Mouse (Mus musculus) frontal cortex, adult (tissue): ENCODE results near the gene Hic2.
"Not testable (repeated sequence)": the region's sequence is repeated elsewhere in the genome, so short reads cannot be mapped to it uniquely, and the experiment has no call there.

ENCODE experiments used
- ATAC-seq: cut with Nextera tagmentation; 2 replicates; pipeline ENCODE4 v1.9.2; 2017; ENCODE audit warnings: mild to moderate bottlenecking, moderate library complexity, mixed read lengths; ENCODE audit not compliant: low TSS enrichment

Gene Hic2

GRCm38 (mm10) chr16:17232794-17233701 lies at the start of gene Hic2:
TSS of gene Hic2 (plus strand) at chr16:17233572.
- ATAC-seq: peak; percentile 84

- ATAC-seq: no peak
These were observed 47.9 kb upstream of the Hic2 start for GRCm38 (mm10) chr16:17185475-17185874.

GRCm38 (mm10) chr16:17193823-17194222 lies 39.5 kb upstream of the Hic2 start:
- no peak for ATAC-seq

- ATAC-seq: no peak
These were observed 33.0 kb upstream of the Hic2 start for GRCm38 (mm10) chr16:17200121-17200952.

GRCm38 (mm10) chr16:17200953-17201707 lies 32.2 kb upstream of the Hic2 start:
- ATAC-seq: peak; percentile 78

- peak; percentile 89 for ATAC-seq
These were observed 31.4 kb upstream of the Hic2 start for GRCm38 (mm10) chr16:17201977-17202376.

- ATAC-seq: no peak
These were observed 30.8 kb upstream of the Hic2 start, which contains the start of gene Ube2l3 for GRCm38 (mm10) chr16:17202549-17202948. TSS of gene Ube2l3 (minus strand) at chr16:17202649.

GRCm38 (mm10) chr16:17204990-17205389 lies 28.4 kb upstream of the Hic2 start:
- no peak for ATAC-seq

GRCm38 (mm10) chr16:17208389-17209361 lies 24.7 kb upstream of the Hic2 start, which contains the start of gene Rimbp3:
TSS of gene Rimbp3 (plus strand) at chr16:17208603.
- peak; percentile 88 for ATAC-seq

GRCm38 (mm10) chr16:17209404-17209960 lies 23.9 kb upstream of the Hic2 start:
- ATAC-seq: 0 out of 2 replicates have a peak, but pooled peaks have one; percentile 2

GRCm38 (mm10) chr16:17209981-17210838 lies 23.2 kb upstream of the Hic2 start:
- peak; percentile 63 for ATAC-seq

GRCm38 (mm10) chr16:17216934-17217633 lies 16.3 kb upstream of the Hic2 start:
- ATAC-seq: no peak

GRCm38 (mm10) chr16:17220127-17220733 lies 13.1 kb upstream of the Hic2 start:
- no peak for ATAC-seq

GRCm38 (mm10) chr16:17222197-17222596 lies 11.2 kb upstream of the Hic2 start:
- ATAC-seq: peak; percentile 93

GRCm38 (mm10) chr16:17225584-17225983 lies 7.8 kb upstream of the Hic2 start:
- no peak for ATAC-seq

GRCm38 (mm10) chr16:17226496-17226895 lies 6.9 kb upstream of the Hic2 start:
- no peak for ATAC-seq

- not testable (repeated sequence) for ATAC-seq
These were observed 1.8 kb upstream of the Hic2 start for GRCm38 (mm10) chr16:17231523-17231922.
